Mouse (Mus musculus) T-helper 17 cell (primary cell): ENCODE data around the gene Obscn.

Experiments used
- in situ Hi-C, 2 experiments: fragments of 300-600 bp; cut with MboI, MseI; formaldehyde crosslinking; loops; 1 replicate in 1 of 2; 2 replicates in 1 of 2; pipeline ENCODE4 v1.15.1; 2025; ENCODE audit warnings: high pct_unique_total_duplicates in 2 of 2

The Obscn gene

GRCm38 (mm10) chr11:59135904-59136452 is at the start of gene Obscn:
Gene Obscn (minus strand): TSS chr11:59136402.
- in situ Hi-C loops, result no loop called here

DNA sequence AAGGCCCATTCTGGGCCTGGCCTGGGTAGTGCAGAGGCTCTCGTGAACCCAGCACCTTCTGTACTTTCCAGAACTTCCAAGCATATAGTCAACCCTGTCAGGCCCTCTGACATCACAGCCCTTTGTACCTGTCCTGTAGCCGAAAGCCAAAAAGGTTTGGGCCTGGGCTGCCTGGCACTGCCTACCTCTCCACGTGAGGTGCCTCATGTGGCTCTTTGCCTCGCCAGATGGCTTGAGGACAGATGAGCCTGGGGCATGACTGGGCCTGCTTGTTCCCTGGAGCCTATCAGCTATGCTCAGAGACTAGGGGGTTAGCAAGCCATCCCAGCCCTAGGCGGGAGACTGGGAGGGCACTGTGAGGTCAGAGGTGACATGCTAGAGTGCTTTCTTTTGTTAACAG is 49.3 kb upstream of the Obscn start:
- in situ Hi-C loops, result no loop called here

- in situ Hi-C loops, result no loop called here
These were observed 47.6 kb upstream of the Obscn start for GRCm38 (mm10) chr11:59183821-59184220.

- in situ Hi-C loops, result no loop called here
These were observed 46.7 kb upstream of the Obscn start, which contains the start of gene Gjc2 for GRCm38 (mm10) chr11:59182864-59183331. Gene Gjc2 (minus strand): TSS chr11:59183213.

- in situ Hi-C loops, result no loop called here
These were observed 40.7 kb upstream of the Obscn start for GRCm38 (mm10) chr11:59176921-59177320.

- in situ Hi-C loops, result no loop called here
These were observed 40.3 kb upstream of the Obscn start for GRCm38 (mm10) chr11:59176475-59176874.

- in situ Hi-C loops, result no loop called here
These were observed 38.1 kb upstream of the Obscn start for GRCm38 (mm10) chr11:59174189-59174838.

DNA sequence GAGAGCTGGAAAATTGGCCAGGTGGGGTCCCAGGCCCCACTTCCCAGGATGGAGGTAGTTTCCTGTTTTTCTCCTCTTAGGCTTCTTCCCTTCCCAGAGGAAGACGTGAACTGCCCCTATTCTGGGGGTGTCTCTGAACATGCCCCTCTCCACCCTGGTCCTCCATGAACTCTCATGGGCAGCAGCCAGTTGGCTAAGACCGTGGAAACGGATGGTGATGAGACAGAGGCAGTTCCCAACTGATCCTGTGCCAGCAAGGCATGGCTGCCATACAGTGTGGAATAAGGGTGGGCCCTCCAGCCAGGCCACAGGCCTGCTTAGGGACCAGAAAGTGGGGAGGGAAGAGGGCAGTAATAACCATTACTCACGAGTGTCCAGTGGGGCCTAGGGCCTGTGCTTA is 34.3 kb upstream of the Obscn start:
- in situ Hi-C loops, result no loop called here

DNA sequence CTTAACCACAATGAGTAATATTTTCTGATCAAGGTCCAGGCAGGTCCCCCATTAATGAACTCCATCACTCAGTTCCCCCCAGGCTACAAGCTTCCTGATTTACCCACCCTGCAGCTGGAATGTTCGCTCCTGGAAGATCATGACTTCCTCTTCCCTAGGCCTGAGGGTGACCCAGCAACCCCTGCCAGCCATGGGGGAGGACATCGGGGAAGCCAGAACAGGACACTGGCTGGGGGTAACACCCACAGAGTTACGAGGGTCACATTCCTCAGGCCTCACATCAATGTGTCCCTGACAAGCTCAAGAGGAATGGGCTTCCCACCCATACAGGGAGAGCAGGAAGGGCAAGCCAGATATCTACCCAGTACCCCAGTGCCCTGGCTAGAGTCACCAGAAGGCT is 33.6 kb upstream of the Obscn start:
- in situ Hi-C loops, result no loop called here

GRCm38 (mm10) chr11:59165616-59166241 is 29.5 kb upstream of the Obscn start:
- in situ Hi-C loops, result no loop called here

- in situ Hi-C loops, result no loop called here
These were observed 28.2 kb upstream of the Obscn start for GRCm38 (mm10) chr11:59164384-59164783.

GRCm38 (mm10) chr11:59163255-59164236 is 27.3 kb upstream of the Obscn start, which contains the start of gene Iba57:
Gene Iba57 (minus strand): TSS chr11:59163739.
- in situ Hi-C loops, result no loop called here

GRCm38 (mm10) chr11:59162443-59163254 is 26.4 kb upstream of the Obscn start:
- in situ Hi-C loops, result no loop called here

DNA sequence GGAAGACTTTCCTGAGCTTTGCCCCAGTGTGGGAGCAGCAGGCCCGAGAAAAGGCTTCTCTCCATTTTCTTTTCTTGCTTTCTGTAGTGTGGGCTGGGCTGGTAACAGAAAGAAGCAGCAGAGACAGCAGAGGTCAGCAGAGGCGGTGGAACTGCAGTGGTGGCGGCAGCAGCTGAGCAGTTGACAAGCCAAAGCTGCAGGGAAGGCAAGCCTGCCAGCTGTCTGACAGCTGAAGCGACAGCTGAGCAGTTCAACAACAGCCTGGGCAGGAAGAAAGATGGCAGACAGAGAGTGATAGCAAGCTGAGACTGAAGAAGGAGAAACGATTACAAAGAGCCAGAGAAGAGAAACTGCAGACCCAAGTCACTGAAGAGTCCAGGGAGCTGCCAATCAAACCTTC is 25.2 kb upstream of the Obscn start:
- in situ Hi-C loops, result no loop called here

DNA sequence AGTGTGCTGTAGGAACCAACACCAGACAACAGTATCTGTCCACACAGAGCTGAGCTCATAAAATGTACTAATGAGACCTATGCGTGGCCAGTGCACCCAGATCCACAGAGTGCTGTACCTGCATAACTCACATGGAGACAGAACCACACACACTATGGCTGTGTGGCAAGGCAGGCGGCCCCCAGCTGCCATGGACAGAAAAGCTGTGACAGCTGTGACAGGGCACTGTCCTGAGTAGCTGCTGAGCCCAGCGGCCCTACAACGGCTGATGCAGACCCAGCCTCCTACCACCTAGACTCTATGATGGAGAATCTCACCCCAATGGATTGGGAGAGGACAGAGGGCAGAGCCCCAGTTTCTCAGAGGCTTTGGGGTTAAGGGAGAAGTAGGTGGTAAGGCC is 23.4 kb upstream of the Obscn start:
- in situ Hi-C loops, result no loop called here

GRCm38 (mm10) chr11:59159099-59159498 is 22.9 kb upstream of the Obscn start:
- in situ Hi-C loops, result no loop called here

- in situ Hi-C loops, result no loop called here
These were observed 19.7 kb upstream of the Obscn start for GRCm38 (mm10) chr11:59155900-59156299.

DNA sequence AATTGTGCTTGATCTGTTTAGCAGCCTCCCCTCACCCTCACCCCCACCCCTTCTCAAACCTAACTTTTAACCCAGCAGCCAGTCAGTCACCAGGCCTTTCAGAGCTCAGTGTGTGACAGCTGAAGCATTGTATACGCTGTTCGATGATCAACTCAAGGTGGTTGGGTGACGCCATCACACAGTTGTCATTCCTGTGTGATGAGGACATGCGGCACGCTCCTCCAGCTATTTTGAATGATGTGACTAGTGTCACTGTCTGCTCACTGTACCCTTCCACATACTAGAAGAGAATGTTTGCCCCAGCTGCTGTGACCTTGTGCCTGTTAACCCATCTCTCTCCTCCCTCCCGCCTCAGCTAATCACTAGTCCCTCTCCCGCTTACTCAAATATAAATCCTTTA is 18.0 kb upstream of the Obscn start:
- in situ Hi-C loops, result no loop called here

DNA sequence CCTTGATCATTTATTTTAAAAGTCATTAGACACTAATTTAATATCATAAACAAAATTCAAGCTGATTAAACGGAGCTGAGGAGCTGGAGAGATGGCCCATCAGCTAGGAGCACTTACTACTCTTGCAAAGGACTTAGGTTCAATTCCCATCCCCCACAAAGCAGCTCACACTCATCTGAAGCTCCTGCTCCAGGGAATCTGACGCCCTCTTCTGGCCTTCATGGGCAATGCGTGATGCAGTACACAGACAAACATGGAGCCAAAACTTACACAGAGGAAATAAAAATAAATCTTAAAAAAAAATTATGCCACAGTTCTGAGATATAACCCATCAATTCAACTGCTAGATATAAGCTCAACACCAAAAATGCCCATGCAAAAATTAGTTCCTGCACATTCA is 15.5 kb upstream of the Obscn start:
- in situ Hi-C loops, result no loop called here

DNA sequence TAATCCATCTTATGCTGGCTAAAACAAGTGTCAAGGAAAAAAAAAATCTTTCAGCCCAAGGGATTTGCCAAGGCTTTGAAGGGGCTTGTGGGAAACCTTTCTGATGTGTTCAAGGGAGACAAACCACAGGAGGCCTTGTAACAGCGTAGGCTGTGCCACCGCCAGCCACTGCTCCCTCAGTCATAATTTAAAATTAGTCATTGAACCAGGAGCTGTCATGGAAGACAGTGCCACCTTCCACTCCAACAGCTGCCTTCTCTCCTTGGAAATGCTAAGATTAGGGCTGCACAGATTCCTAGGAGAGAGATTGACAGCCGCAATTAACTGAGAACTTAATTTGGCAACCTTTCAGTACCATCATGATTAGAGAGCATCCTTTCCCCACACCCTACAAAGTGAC is 13.1 kb upstream of the Obscn start:
- in situ Hi-C loops, result no loop called here

DNA sequence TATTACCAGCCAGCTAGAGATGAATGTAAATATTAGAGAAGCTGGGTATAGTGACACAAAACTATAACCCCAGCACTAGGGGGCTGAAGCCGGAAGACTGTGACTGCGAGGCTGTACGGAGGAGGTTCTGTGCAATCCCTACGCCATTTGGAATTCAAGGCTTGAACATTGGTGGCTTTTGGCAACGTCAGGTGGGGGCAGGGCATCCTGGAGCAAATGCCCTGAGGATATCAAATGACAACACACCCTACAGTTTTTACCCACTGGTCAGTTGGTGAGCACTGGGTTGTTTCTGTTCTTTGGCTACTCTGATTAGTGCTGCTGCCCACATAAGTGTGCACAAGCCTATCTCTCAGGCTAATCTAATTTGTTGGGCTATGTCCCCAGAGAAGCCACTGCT is 6.8 kb upstream of the Obscn start:
- in situ Hi-C loops, result no loop called here
